Mouse (Mus musculus) activated CD4-positive, CD25-positive, alpha-beta regulatory T cell, adult 9 weeks (primary cell): Measurements from ENCODE around the gene Nfatc3. TPM values are rescaled to one million over a fixed set of nuclear protein-coding genes. Genes with fewer than 3 reads are reported as not detected.

ENCODE experiments used
- polyA plus RNA-seq: library from polyadenylated mRNA; unstranded; fragments of 100-300 nt; shearing (Covaris generic); gene quantifications from one replicate; pipeline ENCODE4 v1.2.1, GENCODE M21; 2017

Nfatc3 gene
- polyA plus RNA-seq: 51.8 TPM

GRCm38 (mm10) chr8:106058731-106059612, at the start of gene Nfatc3:
Nfatc3 (plus strand) TSS chr8:106058840.

GRCm38 (mm10) chr8:106011643-106011986, 47.0 kb upstream of the Nfatc3 start, which contains the start of gene Ddx28:
Ddx28 (minus strand) TSS chr8:106011882.

GRCm38 (mm10) chr8:106136156-106137130, 77.8 kb downstream of the Nfatc3 start, which contains the start of gene Esrp2:
Esrp2 (minus strand) TSS chr8:106136974.

GRCm38 (mm10) chr8:106149801-106150652, 91.4 kb downstream of the Nfatc3 start, which contains the start of gene Pla2g15:
Pla2g15 (plus strand) TSS chr8:106150399.

GRCm38 (mm10) chr8:106168356-106169016, 109.8 kb downstream of the Nfatc3 start, which contains the start of gene Slc7a6:
Slc7a6 (plus strand) TSS chr8:106168857.

Other genes with a start within 250 kb of the Nfatc3 start
- gene Ranbp10, start 231.5 kb upstream of the Nfatc3 start, polyA plus RNA-seq: 31.2 TPM
- 0.13 TPM for gene Tsnaxip1, start 231.1 kb upstream of the Nfatc3 start, polyA plus RNA-seq
- 17.1 TPM for gene Cenpt, start 205.6 kb upstream of the Nfatc3 start, polyA plus RNA-seq
- gene Thap11, start 203.7 kb upstream of the Nfatc3 start, polyA plus RNA-seq: 11.7 TPM
- 7.7 TPM for gene Nutf2, start 198.3 kb upstream of the Nfatc3 start, polyA plus RNA-seq
- gene Edc4, start 178.0 kb upstream of the Nfatc3 start, polyA plus RNA-seq: 98.0 TPM
- 2.5 TPM for gene Nrn1l, start 165.3 kb upstream of the Nfatc3 start, polyA plus RNA-seq
- 29.3 TPM for gene Pskh1, start 158.4 kb upstream of the Nfatc3 start, polyA plus RNA-seq
- 3.4 TPM for gene Ctrl, start 125.0 kb upstream of the Nfatc3 start, polyA plus RNA-seq
- gene Psmb10, start 120.4 kb upstream of the Nfatc3 start, polyA plus RNA-seq: 546 TPM
- 0.82 TPM for gene Lcat, start 115.5 kb upstream of the Nfatc3 start, polyA plus RNA-seq
- gene Slc12a4, start 92.7 kb upstream of the Nfatc3 start, polyA plus RNA-seq: 13.3 TPM
- gene Dpep3, start 79.4 kb upstream of the Nfatc3 start, polyA plus RNA-seq: not detected
- 34.1 TPM for gene Dus2, start 67.5 kb upstream of the Nfatc3 start, polyA plus RNA-seq
- gene Dpep2nb, start 52.9 kb upstream of the Nfatc3 start, polyA plus RNA-seq: not detected
- gene Ddx28, start 47.0 kb upstream of the Nfatc3 start, polyA plus RNA-seq: 9.8 TPM
- 2.9 TPM for gene Esrp2, start 78.1 kb downstream of the Nfatc3 start, polyA plus RNA-seq
- gene Pla2g15, start 91.6 kb downstream of the Nfatc3 start, polyA plus RNA-seq: 14.3 TPM
- gene Slc7a6, start 110.0 kb downstream of the Nfatc3 start, polyA plus RNA-seq: 43.4 TPM
- 43.9 TPM for gene Slc7a6os, start 152.1 kb downstream of the Nfatc3 start, polyA plus RNA-seq
- gene Prmt7, start 152.1 kb downstream of the Nfatc3 start, polyA plus RNA-seq: 36.5 TPM